In genomic region chr1:177545031-177545735, GRCm38 (mm10) we compare ENCODE assay signal across 16 mouse cellular contexts.
DNase-seq lines count a peak whose midpoint lies in the region; ATAC-seq lines count a peak whose summit lies in the region.
"Had no signal": no experiment of that assay in that cellular context is flagged by ENCODE, and none has a peak within 500 bp of the region (broad histone marks: within the 10 kb centered on the region; RNA-seq: fewer than 3 reads in every experiment).

No protein-coding gene starts in this region.

- H3K4me2 ChIP-seq in embryonic facial prominence, embryonic 11.5 days (ENCODE audit: low read depth, low read length): no peak overlapping the region
- H3K4me2 ChIP-seq: embryonic facial prominence, embryonic 13.5 days; heart, embryonic 11.5 days; hindbrain, embryonic 12.5 days; limb, embryonic 12.5 days; midbrain, embryonic 15.5 days had no signal

- peak; percentile 57 for DNase-seq in left cerebral cortex, adult 11 months (ENCODE audit: low spot score)
- no peak for DNase-seq in left cerebral cortex, postnatal 4 days
- DNase-seq in embryonic facial prominence, embryonic 11.5 days (ENCODE audit: low spot score): peak; percentile 50
- peak; percentile 70 to 85 for DNase-seq in left cerebral cortex, adult 18-20 months (ENCODE audit: low spot score in 2 of 2)
- peak; percentile 31 for DNase-seq in right cerebral cortex, postnatal 14 days
- no peak for DNase-seq in retina, embryonic 14.5 days (ENCODE audit: low spot score)
- DNase-seq: adrenal gland, postnatal 14 days; gastrocnemius, adult 2 months; kidney, adult 2 months; liver, postnatal 0 days had no signal

- H3K9ac ChIP-seq in embryonic facial prominence, embryonic 11.5 days (replicated peaks; ENCODE audit: low read length): no peak overlapping the region
- H3K9ac ChIP-seq: embryonic facial prominence, embryonic 13.5 days; hindbrain, embryonic 12.5 days; limb, embryonic 12.5 days; liver, postnatal 0 days; midbrain, embryonic 15.5 days had no signal

- intact Hi-C loops in left cerebral cortex, postnatal 4 days (cut with DNase I): no loop called here

- H3K4me3 ChIP-seq in embryonic facial prominence, embryonic 11.5 days (ENCODE audit: low read depth, low read length): no peak overlapping the region
- H3K4me3 ChIP-seq: embryonic facial prominence, embryonic 13.5 days; gastrocnemius, adult 2 months; hindbrain, embryonic 12.5 days; limb, embryonic 12.5 days; midbrain, embryonic 15.5 days had no signal

- no peaks in the 10 kb centered on the region for H3K4me1 ChIP-seq in embryonic facial prominence, embryonic 11.5 days (ENCODE audit: control insufficient read depth, insufficient read depth, low read length)
- H3K4me1 ChIP-seq: hindbrain, embryonic 12.5 days; limb, embryonic 12.5 days; midbrain, embryonic 15.5 days had no signal

- ATAC-seq in embryonic facial prominence, embryonic 11.5 days (replicated peaks; ENCODE audit: insufficient number of reproducible peaks, low FRiP score, low TSS enrichment, low read depth): no peak
- no peak for ATAC-seq in cerebellum, adult (ENCODE audit: insufficient number of reproducible peaks, low FRiP score, low TSS enrichment)
- ATAC-seq: liver, postnatal 0 days; midbrain, embryonic 15.5 days had no signal

- no peak overlapping the region for H3K27ac ChIP-seq in embryonic facial prominence, embryonic 11.5 days (replicated peaks; ENCODE audit: low read depth, low read length)
- H3K27ac ChIP-seq: embryonic facial prominence, embryonic 13.5 days; gastrocnemius, adult 2 months; hindbrain, embryonic 12.5 days; limb, embryonic 12.5 days; midbrain, embryonic 15.5 days had no signal

- H3K9me3 ChIP-seq in embryonic facial prominence, embryonic 11.5 days (replicated peaks; ENCODE audit: control insufficient read depth, low read length): no peaks in the 10 kb centered on the region
- H3K9me3 ChIP-seq: embryonic facial prominence, embryonic 13.5 days; hindbrain, embryonic 12.5 days; limb, embryonic 12.5 days; midbrain, embryonic 15.5 days had no signal

- no peaks in the 10 kb centered on the region for H3K27me3 ChIP-seq in embryonic facial prominence, embryonic 11.5 days (ENCODE audit: control insufficient read depth, insufficient read depth, low read length)
- H3K27me3 ChIP-seq: embryonic facial prominence, embryonic 13.5 days; hindbrain, embryonic 12.5 days; limb, embryonic 12.5 days; midbrain, embryonic 15.5 days had no signal

- H3K36me3 ChIP-seq in embryonic facial prominence, embryonic 11.5 days (replicated peaks; ENCODE audit: control insufficient read depth, insufficient read depth, low read depth, low read length): no peaks in the 10 kb centered on the region
- H3K36me3 ChIP-seq: embryonic facial prominence, embryonic 13.5 days; hindbrain, embryonic 12.5 days; limb, embryonic 12.5 days; midbrain, embryonic 15.5 days had no signal

- WGBS in embryonic facial prominence, embryonic 11.5 days: 73% methylated on average over 15 of the region's 15 CpGs

Comparison
In these comparisons a context has a peak if more than half of its experiments do, and no peak if none do; other contexts are left out.
1. DNase-seq: peak in left cerebral cortex, adult 11 months (single experiment), embryonic facial prominence, embryonic 11.5 days (single experiment), left cerebral cortex, adult 18-20 months (2 of 2) and right cerebral cortex, postnatal 14 days (single experiment); none in left cerebral cortex, postnatal 4 days (single experiment) and retina, embryonic 14.5 days (single experiment).